Mouse (Mus musculus) CH12F3 (cell line): ENCODE results near the gene Gtf2a1l.

Experiments
- in situ Hi-C: fragments of 300-500 bp; cut with MboI; formaldehyde crosslinking; loops from 2 replicates; pipeline ENCODE4 v1.14.3; 2020; ENCODE audit warnings: low sequenced_read_pairs

The Gtf2a1l gene

GRCm38 (mm10) chr17:88652010-88652409, 16.4 kb upstream of the Gtf2a1l start:
- in situ Hi-C loops = loop anchor here (10.0 kb wide), 1 partner anchor 103 kb away; no protein-coding TSS in a partner anchor

- in situ Hi-C loops = loop anchor here (10.0 kb wide), 1 partner anchor 102 kb away; no protein-coding TSS in a partner anchor
These were observed 15.6 kb upstream of the Gtf2a1l start for GRCm38 (mm10) chr17:88652702-88653374.

- in situ Hi-C loops = loop anchor here (10.0 kb wide), 1 partner anchor 101 kb away; no protein-coding TSS in a partner anchor
These were observed 15.1 kb upstream of the Gtf2a1l start for GRCm38 (mm10) chr17:88653375-88653769.

GRCm38 (mm10) chr17:88658510-88658909, 9.9 kb upstream of the Gtf2a1l start:
- in situ Hi-C loops = loop anchor here (10.0 kb wide), 1 partner anchor 96 kb away; no protein-coding TSS in a partner anchor

- in situ Hi-C loops = no loop called here
These were observed 2.4 kb upstream of the Gtf2a1l start for GRCm38 (mm10) chr17:88666076-88666475.

- in situ Hi-C loops = no loop called here
These were observed 1.5 kb downstream of the Gtf2a1l start for GRCm38 (mm10) chr17:88669921-88670320.

GRCm38 (mm10) chr17:88670800-88671199, 2.3 kb downstream of the Gtf2a1l start:
- in situ Hi-C loops = no loop called here

GRCm38 (mm10) chr17:88675310-88676309, 7.2 kb downstream of the Gtf2a1l start:
- in situ Hi-C loops = no loop called here

- in situ Hi-C loops = no loop called here
These were observed 19.8 kb downstream of the Gtf2a1l start for GRCm38 (mm10) chr17:88688226-88688625.

- in situ Hi-C loops = no loop called here
These were observed 28.3 kb downstream of the Gtf2a1l start for GRCm38 (mm10) chr17:88696656-88697333.

GRCm38 (mm10) chr17:88700901-88701300, 32.4 kb downstream of the Gtf2a1l start:
- in situ Hi-C loops = no loop called here

GRCm38 (mm10) chr17:88702345-88702744, 33.9 kb downstream of the Gtf2a1l start:
- in situ Hi-C loops = no loop called here

- in situ Hi-C loops = no loop called here
These were observed 34.7 kb downstream of the Gtf2a1l start for GRCm38 (mm10) chr17:88703112-88703511.

GRCm38 (mm10) chr17:88706231-88706649, 37.8 kb downstream of the Gtf2a1l start:
- in situ Hi-C loops = no loop called here

GRCm38 (mm10) chr17:88749646-88750045, 81.2 kb downstream of the Gtf2a1l start:
- in situ Hi-C loops = loop anchor here (10.0 kb wide), 1 partner anchor 95 kb away; no protein-coding TSS in a partner anchor

GRCm38 (mm10) chr17:88752827-88753471, 84.5 kb downstream of the Gtf2a1l start:
- in situ Hi-C loops = loop anchor here (10.0 kb wide), 1 partner anchor 98 kb away; no protein-coding TSS in a partner anchor

GRCm38 (mm10) chr17:88753472-88753857, 85.0 kb downstream of the Gtf2a1l start:
- in situ Hi-C loops = loop anchor here (10.0 kb wide), 1 partner anchor 99 kb away; no protein-coding TSS in a partner anchor

- in situ Hi-C loops = loop anchor here (10.0 kb wide), 1 partner anchor 101 kb away; no protein-coding TSS in a partner anchor
These were observed 87.3 kb downstream of the Gtf2a1l start for GRCm38 (mm10) chr17:88755776-88756175.

- in situ Hi-C loops = loop anchor here (10.0 kb wide), 1 partner anchor 103 kb away; no protein-coding TSS in a partner anchor
These were observed 89.6 kb downstream of the Gtf2a1l start for GRCm38 (mm10) chr17:88758003-88758437.
